Mouse (Mus musculus): ENCODE data around the gene Cchcr1. TPM values are rescaled to one million over a fixed set of nuclear protein-coding genes. Genes with fewer than 3 reads are reported as not detected.
A peak's percentile ranks its signal among the peaks of the same experiment; 100 is the strongest.
"Not testable (repeated sequence)": the region's sequence is repeated elsewhere in the genome, so short reads cannot be mapped to it uniquely, and the experiment has no call there.

Cchcr1 gene
- 41.2 and 43.2 TPM in 2 replicates for polyA plus RNA-seq (2012; rRNA removed)
- 11.6 and 13.9 TPM in 2 replicates for polyA plus RNA-seq (2014; fragmentation: Nextera tagmentation; extraction: Ambion mirVana)

- ATAC-seq (ENCODE audit: low FRiP score, low read depth) (peak; percentile 97), DNase-seq (ENCODE audit: low spot score) (peak; percentile 97)
- peaks cover 16% of the 10 kb centered on the region for H3K4me1 ChIP-seq (ENCODE audit: control insufficient read depth, insufficient read depth, low read length)
- H3K9ac ChIP-seq (ENCODE audit: low read depth, low read length, severe bottlenecking) = peak within 1 kb of the TSS; percentile 66
- H3K36me3 ChIP-seq (ENCODE audit: control insufficient read depth, insufficient read depth, low read length) = peaks cover 3% of the 10 kb centered on the region; the same call in 1 of the 2 replicates
- H3K4me3 ChIP-seq (replicated peaks; ENCODE audit: low read length) = peak within 1 kb of the TSS; percentile 59
- peak within 1 kb of the TSS; percentile 81 for H3K4me2 ChIP-seq (replicated peaks; ENCODE audit: low read depth, low read length, severe bottlenecking)
- under 1% methylated on average over 65 of the region's 67 CpGs for WGBS
- TF ChIP-seq POLR2A (IDR thresholded peaks at IDR 0.05; ENCODE audit: borderline replicate concordance, extremely low read depth, insufficient read depth, insufficient read length) = 0 out of 2 replicates have a peak, but pooled peaks have one; percentile 16
- 0 out of 2 replicates have a peak within 1 kb of the TSS, but pooled peaks have one; percentile 26 for H3K27ac ChIP-seq (replicated peaks; ENCODE audit: low read depth, low read length)
- H3K27me3 ChIP-seq (ENCODE audit: control insufficient read depth, insufficient read depth, low read length) = no peaks in the 10 kb centered on the region
- H3K9me3 ChIP-seq (ENCODE audit: control insufficient read depth, low read length) = no peaks in the 10 kb centered on the region
Measured at GRCm38 (mm10) chr17:35516652-35517500, at the start of gene Cchcr1, which contains the start of gene Tcf19. TSS of gene Cchcr1 (plus strand) at chr17:35517100. TSS of gene Tcf19 (minus strand) at chr17:35516824.

DNA sequence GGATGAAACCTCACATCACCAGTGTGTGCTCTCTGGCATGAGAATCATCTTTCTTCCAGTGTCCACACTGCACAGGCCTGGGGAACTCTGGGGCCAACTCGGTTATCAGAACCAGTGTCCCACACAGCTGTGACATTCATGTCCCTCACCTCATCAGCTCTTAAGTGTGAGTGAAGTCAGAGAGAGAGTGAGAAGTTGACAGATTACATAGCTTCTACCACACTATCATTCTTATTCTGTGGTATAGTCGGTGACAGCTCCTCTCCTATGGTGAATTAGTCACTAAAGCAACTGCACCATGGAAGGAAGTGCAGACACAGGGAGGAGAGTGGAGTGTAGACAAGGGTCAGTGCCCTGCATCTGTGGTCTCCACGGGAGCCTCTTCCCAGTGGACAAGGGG, 48.0 kb upstream of the Cchcr1 start:
- not testable (repeated sequence) for H3K9me3 ChIP-seq (ENCODE audit: control insufficient read depth, low read length); DNase-seq (ENCODE audit: low spot score); ATAC-seq (ENCODE audit: low FRiP score, low read depth); H3K36me3 ChIP-seq (ENCODE audit: control insufficient read depth, insufficient read depth, low read length); H3K4me3 ChIP-seq (replicated peaks; ENCODE audit: low read length); H3K4me1 ChIP-seq (ENCODE audit: control insufficient read depth, insufficient read depth, low read length); H3K4me2 ChIP-seq (replicated peaks; ENCODE audit: low read depth, low read length, severe bottlenecking); H3K27ac ChIP-seq (replicated peaks; ENCODE audit: low read depth, low read length); H3K9ac ChIP-seq (ENCODE audit: low read depth, low read length, severe bottlenecking)
- 56% methylated on average over 3 of the region's 3 CpGs for WGBS
- H3K27me3 ChIP-seq (ENCODE audit: control insufficient read depth, insufficient read depth, low read length) = peaks cover 21% of the 10 kb centered on the region

GRCm38 (mm10) chr17:35469842-35470751, 46.8 kb upstream of the Cchcr1 start, which contains the start of gene H2-Q10:
TSS of gene H2-Q10 (plus strand) at chr17:35470089.
- ATAC-seq (ENCODE audit: low FRiP score, low read depth) = no peak
- WGBS = 1% methylated on average over 70 of the region's 80 CpGs

GRCm38 (mm10) chr17:35484066-35484465, 32.8 kb upstream of the Cchcr1 start:
- Histone ChIP-seq H3K4me3 (replicated peaks; ENCODE audit: low read length) (no peak overlapping the region), H3K4me2 (replicated peaks; ENCODE audit: low read depth, low read length, severe bottlenecking) (no peak overlapping the region), H3K36me3 (ENCODE audit: control insufficient read depth, insufficient read depth, low read length) (no peaks in the 10 kb centered on the region), H3K27me3 (ENCODE audit: control insufficient read depth, insufficient read depth, low read length) (no peaks in the 10 kb centered on the region), H3K27ac (replicated peaks; ENCODE audit: low read depth, low read length) (no peak overlapping the region), H3K9ac (ENCODE audit: low read depth, low read length, severe bottlenecking) (no peak overlapping the region), H3K4me1 (ENCODE audit: control insufficient read depth, insufficient read depth, low read length) (no peaks in the 10 kb centered on the region), H3K9me3 (ENCODE audit: control insufficient read depth, low read length) (no peaks in the 10 kb centered on the region)
- ATAC-seq (ENCODE audit: low FRiP score, low read depth) = no peak
- 2% methylated on average over 9 of the region's 9 CpGs for WGBS
- no peak for TF ChIP-seq POLR2A (IDR thresholded peaks at IDR 0.05; ENCODE audit: borderline replicate concordance, extremely low read depth, insufficient read depth, insufficient read length)
- DNase-seq (ENCODE audit: low spot score) = peak; percentile 55

More at GRCm38 (mm10) chr17:35469842-35470751, 46.8 kb upstream of the Cchcr1 start, which contains the start of gene H2-Q10:
- H3K4me3 ChIP-seq (replicated peaks; ENCODE audit: low read length) = peak within 1 kb of the TSS; percentile 45
- peak within 1 kb of the TSS; percentile 86 for H3K4me2 ChIP-seq (replicated peaks; ENCODE audit: low read depth, low read length, severe bottlenecking)
- H3K36me3 ChIP-seq (ENCODE audit: control insufficient read depth, insufficient read depth, low read length) = no peaks in the 10 kb centered on the region
- DNase-seq (ENCODE audit: low spot score) = no peak
- H3K9me3 ChIP-seq (ENCODE audit: control insufficient read depth, low read length) = no peaks in the 10 kb centered on the region
- no peak within 1 kb of the TSS for H3K27ac ChIP-seq (replicated peaks; ENCODE audit: low read depth, low read length)
- peak within 1 kb of the TSS; percentile 43 for H3K9ac ChIP-seq (ENCODE audit: low read depth, low read length, severe bottlenecking)
- no peaks in the 10 kb centered on the region for H3K4me1 ChIP-seq (ENCODE audit: control insufficient read depth, insufficient read depth, low read length)
- peaks cover 21% of the 10 kb centered on the region for H3K27me3 ChIP-seq (ENCODE audit: control insufficient read depth, insufficient read depth, low read length)
- TF ChIP-seq POLR2A (IDR thresholded peaks at IDR 0.05; ENCODE audit: borderline replicate concordance, extremely low read depth, insufficient read depth, insufficient read length) = no peak

DNA sequence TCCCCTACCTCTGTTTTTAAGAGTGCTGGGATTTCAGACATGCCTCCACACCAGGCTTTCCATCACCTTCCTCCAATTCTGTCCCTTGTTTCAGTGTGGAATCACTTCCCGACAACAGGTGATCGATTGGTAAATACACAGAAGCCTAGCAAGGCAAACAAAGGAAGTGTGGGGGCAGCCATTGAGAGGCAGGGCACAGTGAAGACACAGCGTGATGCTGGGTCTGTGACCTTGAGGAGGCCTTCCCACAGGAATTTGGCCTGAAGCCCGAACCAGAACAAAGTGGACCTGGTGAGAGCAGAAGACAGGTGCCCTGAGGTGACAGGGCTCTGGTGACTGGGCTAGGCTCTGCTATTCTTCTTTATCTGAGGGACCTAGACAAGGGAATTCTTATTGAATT, 31.2 kb upstream of the Cchcr1 start:
- ATAC-seq (ENCODE audit: low FRiP score, low read depth) (no peak), DNase-seq (ENCODE audit: low spot score) (no peak)
- H3K4me3 ChIP-seq (replicated peaks; ENCODE audit: low read length) = no peak overlapping the region
- H3K27me3 ChIP-seq (ENCODE audit: control insufficient read depth, insufficient read depth, low read length) = no peaks in the 10 kb centered on the region
- H3K4me1 ChIP-seq (ENCODE audit: control insufficient read depth, insufficient read depth, low read length) = no peaks in the 10 kb centered on the region
- WGBS = 48% methylated on average over 4 of the region's 4 CpGs
- no peaks in the 10 kb centered on the region for H3K9me3 ChIP-seq (ENCODE audit: control insufficient read depth, low read length)
- H3K36me3 ChIP-seq (ENCODE audit: control insufficient read depth, insufficient read depth, low read length) = no peaks in the 10 kb centered on the region
- TF ChIP-seq POLR2A (IDR thresholded peaks at IDR 0.05; ENCODE audit: borderline replicate concordance, extremely low read depth, insufficient read depth, insufficient read length) = no peak
- no peak overlapping the region for H3K4me2 ChIP-seq (replicated peaks; ENCODE audit: low read depth, low read length, severe bottlenecking)
- no peak overlapping the region for H3K27ac ChIP-seq (replicated peaks; ENCODE audit: low read depth, low read length)
- H3K9ac ChIP-seq (ENCODE audit: low read depth, low read length, severe bottlenecking) = no peak overlapping the region

Data from limb, embryonic 14.5 days (tissue).